In the genomic region with DNA sequence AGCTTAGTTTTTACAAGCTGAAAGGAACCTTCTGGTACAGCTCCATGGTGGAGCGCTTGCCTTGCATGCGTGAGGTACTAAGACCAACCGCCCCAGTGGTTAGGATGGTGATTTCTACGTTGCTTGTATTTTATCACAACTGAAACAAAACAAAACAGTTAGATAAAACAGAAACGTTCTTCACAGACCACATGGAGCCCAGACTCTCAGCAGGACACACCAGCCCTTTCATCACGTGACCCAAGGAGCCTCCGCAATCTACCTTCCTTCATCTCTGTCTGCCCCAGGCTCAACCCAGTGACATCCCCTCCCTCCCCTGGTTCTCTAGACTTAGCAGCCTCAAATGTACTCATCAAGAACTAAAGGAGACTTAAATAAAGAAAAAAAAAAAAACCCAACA, we compare ENCODE assay signal across 26 mouse cellular contexts. TPM values are rescaled to one million over a fixed set of nuclear protein-coding genes. Genes with fewer than 3 reads are reported as not detected.
A peak's percentile ranks its signal among the peaks of the same experiment; 100 is the strongest.
DNase-seq lines count a peak whose midpoint lies in the region; ATAC-seq lines count a peak whose summit lies in the region.
"Had no signal": no experiment of that assay in that cellular context is flagged by ENCODE, and none has a peak within 500 bp of the region (broad histone marks: within the 10 kb centered on the region; RNA-seq: fewer than 3 reads in every experiment).

No protein-coding gene starts in this region.

- peak overlapping the region; percentile 15 for H3K4me3 ChIP-seq in erythroblast, embryonic 14.5 days (replicated peaks)
- 0 out of 2 replicates have a peak overlapping the region, but pooled peaks have one; percentile 2 for H3K4me3 ChIP-seq in liver, embryonic 12.5 days
- H3K4me3 ChIP-seq in liver, embryonic 16.5 days (ENCODE audit: low read depth, low read length): no peak overlapping the region
- H3K4me3 ChIP-seq in neural tube, embryonic 15.5 days (replicated peaks): no peak overlapping the region
- no peak overlapping the region for H3K4me3 ChIP-seq in kidney, embryonic 15.5 days (replicated peaks)
- H3K4me3 ChIP-seq: embryonic facial prominence, embryonic 10.5 days; forebrain, embryonic 12.5 days; heart, embryonic 12.5 days; hindbrain, embryonic 10.5 days had no signal

- H3K27me3 ChIP-seq in erythroblast, embryonic 14.5 days (ENCODE audit: control insufficient read depth): no peaks in the 10 kb centered on the region
- H3K27me3 ChIP-seq in liver, embryonic 12.5 days (replicated peaks): no peaks in the 10 kb centered on the region
- H3K27me3 ChIP-seq in liver, embryonic 16.5 days (ENCODE audit: control insufficient read depth, insufficient read depth, low read depth, low read length): peaks cover 2% of the 10 kb centered on the region; the same call in 1 of the 2 replicates
- no peaks in the 10 kb centered on the region for H3K27me3 ChIP-seq in neural tube, embryonic 15.5 days (replicated peaks)
- H3K27me3 ChIP-seq in kidney, embryonic 15.5 days: peaks cover 12% of the 10 kb centered on the region
- H3K27me3 ChIP-seq: heart, embryonic 12.5 days had no signal

- H3K4me1 ChIP-seq in erythroblast, embryonic 14.5 days (ENCODE audit: control insufficient read depth): peaks cover 85% of the 10 kb centered on the region
- H3K4me1 ChIP-seq in liver, embryonic 12.5 days: peaks cover 80% of the 10 kb centered on the region
- peaks cover 53% of the 10 kb centered on the region for H3K4me1 ChIP-seq in liver, embryonic 16.5 days (ENCODE audit: control insufficient read depth, low read depth, low read length)
- H3K4me1 ChIP-seq in neural tube, embryonic 15.5 days: peaks cover 14% of the 10 kb centered on the region
- peaks cover 27% of the 10 kb centered on the region for H3K4me1 ChIP-seq in kidney, embryonic 15.5 days

- 18% methylated on average over 7 of the region's 7 CpGs for WGBS in liver, embryonic 12.5 days (ENCODE audit: insufficient replicate concordance)
- 19% methylated on average over 7 of the region's 7 CpGs for WGBS in liver, embryonic 16.5 days (ENCODE audit: insufficient replicate concordance)
- WGBS in neural tube, embryonic 15.5 days: 64% methylated on average over 7 of the region's 7 CpGs
- WGBS in kidney, embryonic 15.5 days: 63% methylated on average over 7 of the region's 7 CpGs

- ATAC-seq in erythroblast, adult 5-6 weeks (replicated peaks; ENCODE audit: low FRiP score, poor library complexity, severe bottlenecking): no peak
- peak; percentile 38; the same call in 1 of the 2 replicates for ATAC-seq in liver, embryonic 12.5 days
- ATAC-seq in liver, embryonic 16.5 days (ENCODE audit: low read depth): no peak
- ATAC-seq in neural tube, embryonic 15.5 days (ENCODE audit: low FRiP score): no peak
- ATAC-seq in kidney, embryonic 15.5 days (replicated peaks; ENCODE audit: low FRiP score): no peak
- ATAC-seq: forebrain, embryonic 16.5 days had no signal

- H3K9ac ChIP-seq in liver, embryonic 12.5 days: peak overlapping the region; percentile 34; the same call in 1 of the 2 replicates
- peak overlapping the region; percentile 13 for H3K9ac ChIP-seq in liver, embryonic 16.5 days (ENCODE audit: low read depth, low read length)
- no peak overlapping the region for H3K9ac ChIP-seq in neural tube, embryonic 15.5 days (replicated peaks)
- H3K9ac ChIP-seq in kidney, embryonic 15.5 days: no peak overlapping the region
- H3K9ac ChIP-seq: forebrain, embryonic 12.5 days; heart, embryonic 12.5 days; hindbrain, embryonic 14.5 days had no signal

- no peaks in the 10 kb centered on the region for H3K36me3 ChIP-seq in erythroblast, embryonic 14.5 days (ENCODE audit: control insufficient read depth)
- H3K36me3 ChIP-seq in liver, embryonic 12.5 days: no peaks in the 10 kb centered on the region
- H3K36me3 ChIP-seq in liver, embryonic 16.5 days (ENCODE audit: control insufficient read depth, insufficient read depth): no peaks in the 10 kb centered on the region
- H3K36me3 ChIP-seq in neural tube, embryonic 15.5 days: no peaks in the 10 kb centered on the region
- no peaks in the 10 kb centered on the region for H3K36me3 ChIP-seq in kidney, embryonic 15.5 days
- H3K36me3 ChIP-seq: embryonic facial prominence, embryonic 10.5 days; forebrain, embryonic 12.5 days; heart, embryonic 12.5 days; hindbrain, embryonic 10.5 days had no signal

- H3K4me2 ChIP-seq in liver, embryonic 12.5 days: peak overlapping the region; percentile 42
- peak overlapping the region; percentile 20; the same call in 1 of the 2 replicates for H3K4me2 ChIP-seq in liver, embryonic 16.5 days (ENCODE audit: low read depth, low read length)
- H3K4me2 ChIP-seq in neural tube, embryonic 15.5 days: no peak overlapping the region
- no peak overlapping the region for H3K4me2 ChIP-seq in kidney, embryonic 15.5 days
- H3K4me2 ChIP-seq: forebrain, embryonic 12.5 days; heart, embryonic 12.5 days; hindbrain, embryonic 14.5 days had no signal

- DNase-seq in cerebellum, adult 11 months: no peak
- DNase-seq in frontal cortex, postnatal 25 days (ENCODE audit: low spot score in 2 of 2): no peak
- DNase-seq: adrenal gland, adult 2 months; B cell, adult 2 months; cerebellum, adult 18-20 months; cerebellum, adult 9-11 months; cerebellum, postnatal 36 days; gastrocnemius, postnatal 14 days had no signal

- peak overlapping the region; percentile 84 for H3K27ac ChIP-seq in liver, embryonic 12.5 days
- H3K27ac ChIP-seq in liver, embryonic 16.5 days (ENCODE audit: low read length): peak overlapping the region; percentile 56
- no peak overlapping the region for H3K27ac ChIP-seq in neural tube, embryonic 15.5 days (replicated peaks)
- H3K27ac ChIP-seq in kidney, embryonic 15.5 days: no peak overlapping the region
- H3K27ac ChIP-seq: embryonic facial prominence, embryonic 10.5 days; forebrain, embryonic 12.5 days; hindbrain, embryonic 14.5 days had no signal

- no peaks in the 10 kb centered on the region for H3K9me3 ChIP-seq in erythroblast, embryonic 14.5 days (ENCODE audit: control insufficient read depth, low read length)
- H3K9me3 ChIP-seq in liver, embryonic 12.5 days (replicated peaks): no peaks in the 10 kb centered on the region
- H3K9me3 ChIP-seq in liver, embryonic 16.5 days (replicated peaks; ENCODE audit: control insufficient read depth, low read length): no peaks in the 10 kb centered on the region
- H3K9me3 ChIP-seq in neural tube, embryonic 15.5 days (replicated peaks): no peaks in the 10 kb centered on the region
- H3K9me3 ChIP-seq in kidney, embryonic 15.5 days (replicated peaks): no peaks in the 10 kb centered on the region
- H3K9me3 ChIP-seq: embryonic facial prominence, embryonic 10.5 days; forebrain, embryonic 12.5 days; heart, embryonic 12.5 days; hindbrain, embryonic 10.5 days had no signal

RNA-seq across cellular contexts. Expression of a gene that starts 3.7 kb away (rescaled TPM):
- polyA plus RNA-seq in erythroblast, embryonic 14.5 days (2012): 8.1 and 9.1 TPM in 2 replicates
- 10.6 and 24.0 TPM in 2 replicates for total RNA-seq in erythroblast, adult 5-6 weeks (2015; ENCODE audit: low replicate concordance)
- 1.2 and 4.0 TPM in 2 replicates for total RNA-seq in erythroblast, adult 5-6 weeks (2017; ENCODE audit: low replicate concordance)
- polyA plus RNA-seq in liver, embryonic 12.5 days (2016; fragmentation: Nextera tagmentation; extraction: Ambion mirVana): 38.3 and 39.8 TPM in 2 replicates
- 11.2 and 12.6 TPM in 2 replicates for polyA plus RNA-seq in liver, embryonic 16.5 days (2015; fragmentation: Nextera tagmentation; extraction: Ambion mirVana)
- polyA plus RNA-seq in neural tube, embryonic 15.5 days (2015; fragmentation: Nextera tagmentation; extraction: Ambion mirVana): 76.7 and 77.0 TPM in 2 replicates
- 11.2 and 13.5 TPM in 2 replicates for polyA plus RNA-seq in kidney, embryonic 15.5 days (2015; fragmentation: Nextera tagmentation; extraction: Ambion mirVana)

RNA-seq across cellular contexts. Expression of a gene that starts 8.3 kb away (rescaled TPM):
- polyA plus RNA-seq in erythroblast, embryonic 14.5 days (2012): 0.02 TPM in 1 of 2 replicates, not detected in the other
- total RNA-seq in erythroblast, adult 5-6 weeks (2015; ENCODE audit: low replicate concordance): not detected in 2 replicates
- 0.51 TPM in 1 of 2 replicates, not detected in the other for total RNA-seq in erythroblast, adult 5-6 weeks (2017; ENCODE audit: low replicate concordance)
- polyA plus RNA-seq in liver, embryonic 12.5 days (2016; fragmentation: Nextera tagmentation; extraction: Ambion mirVana): 33.0 and 34.9 TPM in 2 replicates
- 26.2 and 27.9 TPM in 2 replicates for polyA plus RNA-seq in liver, embryonic 16.5 days (2015; fragmentation: Nextera tagmentation; extraction: Ambion mirVana)
- polyA plus RNA-seq in neural tube, embryonic 15.5 days (2015; fragmentation: Nextera tagmentation; extraction: Ambion mirVana): not detected in 2 replicates
- polyA plus RNA-seq in kidney, embryonic 15.5 days (2015; fragmentation: Nextera tagmentation; extraction: Ambion mirVana): 0.30 and 0.49 TPM in 2 replicates
- total RNA-seq: adrenal gland, adult 2 months; gastrocnemius, adult 18-20 months; heart, adult 8-10 months; heart, postnatal 25 days had no signal
- polyA plus RNA-seq: adrenal gland, adult 2 months; brain, embryonic 14.5 days; embryonic facial prominence, embryonic 10.5 days; embryonic facial prominence, embryonic 14.5 days; forebrain, embryonic 12.5 days; forebrain, embryonic 16.5 days; gonadal fat pad, adult 2 months; hindbrain, embryonic 10.5 days; hindbrain, embryonic 14.5 days had no signal

RNA-seq across cellular contexts. Expression of a gene that starts 12.4 kb away (rescaled TPM):
- not detected in 2 replicates for polyA plus RNA-seq in erythroblast, embryonic 14.5 days (2012)
- total RNA-seq in erythroblast, adult 5-6 weeks (2015; ENCODE audit: low replicate concordance): not detected in 2 replicates
- 0.70 TPM in 1 of 2 replicates, not detected in the other for total RNA-seq in erythroblast, adult 5-6 weeks (2017; ENCODE audit: low replicate concordance)
- polyA plus RNA-seq in liver, embryonic 12.5 days (2016; fragmentation: Nextera tagmentation; extraction: Ambion mirVana): 11.5 and 12.4 TPM in 2 replicates
- 10.4 and 11.5 TPM in 2 replicates for polyA plus RNA-seq in liver, embryonic 16.5 days (2015; fragmentation: Nextera tagmentation; extraction: Ambion mirVana)
- polyA plus RNA-seq in neural tube, embryonic 15.5 days (2015; fragmentation: Nextera tagmentation; extraction: Ambion mirVana): 22.0 and 24.7 TPM in 2 replicates
- polyA plus RNA-seq in kidney, embryonic 15.5 days (2015; fragmentation: Nextera tagmentation; extraction: Ambion mirVana): 17.8 and 23.1 TPM in 2 replicates

RNA-seq across cellular contexts. Expression of a gene that starts 23.4 kb away (rescaled TPM):
- polyA plus RNA-seq in erythroblast, embryonic 14.5 days (2012): 9.7 and 10.3 TPM in 2 replicates
- 12.3 and 19.2 TPM in 2 replicates for total RNA-seq in erythroblast, adult 5-6 weeks (2015; ENCODE audit: low replicate concordance)
- total RNA-seq in erythroblast, adult 5-6 weeks (2017; ENCODE audit: low replicate concordance): 14.4 and 26.6 TPM in 2 replicates
- polyA plus RNA-seq in liver, embryonic 12.5 days (2016; fragmentation: Nextera tagmentation; extraction: Ambion mirVana): 22.5 and 23.4 TPM in 2 replicates
- 7.0 and 8.1 TPM in 2 replicates for polyA plus RNA-seq in liver, embryonic 16.5 days (2015; fragmentation: Nextera tagmentation; extraction: Ambion mirVana)
- 32.5 and 38.7 TPM in 2 replicates for polyA plus RNA-seq in neural tube, embryonic 15.5 days (2015; fragmentation: Nextera tagmentation; extraction: Ambion mirVana)
- polyA plus RNA-seq in kidney, embryonic 15.5 days (2015; fragmentation: Nextera tagmentation; extraction: Ambion mirVana): 29.2 TPM in 2 replicates

RNA-seq across cellular contexts. Expression of a gene that starts 29.3 kb away (rescaled TPM):
- polyA plus RNA-seq in erythroblast, embryonic 14.5 days (2012): 4.1 and 4.3 TPM in 2 replicates
- total RNA-seq in erythroblast, adult 5-6 weeks (2015; ENCODE audit: low replicate concordance): 44.6 and 56.8 TPM in 2 replicates
- total RNA-seq in erythroblast, adult 5-6 weeks (2017; ENCODE audit: low replicate concordance): 25.1 and 28.0 TPM in 2 replicates
- polyA plus RNA-seq in liver, embryonic 12.5 days (2016; fragmentation: Nextera tagmentation; extraction: Ambion mirVana): 110 TPM in 2 replicates
- polyA plus RNA-seq in liver, embryonic 16.5 days (2015; fragmentation: Nextera tagmentation; extraction: Ambion mirVana): 55.5 and 55.8 TPM in 2 replicates
- polyA plus RNA-seq in neural tube, embryonic 15.5 days (2015; fragmentation: Nextera tagmentation; extraction: Ambion mirVana): 51.8 and 85.1 TPM in 2 replicates
- 175 and 195 TPM in 2 replicates for polyA plus RNA-seq in kidney, embryonic 15.5 days (2015; fragmentation: Nextera tagmentation; extraction: Ambion mirVana)

Comparison
In these comparisons a context has a peak if more than half of its experiments do, and no peak if none do; other contexts are left out.
1. H3K4me3 ChIP-seq: peak in erythroblast, embryonic 14.5 days (single experiment) and liver, embryonic 12.5 days (single experiment); none in liver, embryonic 16.5 days (single experiment), neural tube, embryonic 15.5 days (single experiment) and kidney, embryonic 15.5 days (single experiment).
2. H3K27ac ChIP-seq: peak in liver, embryonic 12.5 days (single experiment) and liver, embryonic 16.5 days (single experiment); none in neural tube, embryonic 15.5 days (single experiment) and kidney, embryonic 15.5 days (single experiment).
3. H3K4me2 ChIP-seq: peak in liver, embryonic 12.5 days (single experiment) and liver, embryonic 16.5 days (single experiment); none in neural tube, embryonic 15.5 days (single experiment) and kidney, embryonic 15.5 days (single experiment).
4. H3K9ac ChIP-seq: peak in liver, embryonic 12.5 days (single experiment) and liver, embryonic 16.5 days (single experiment); none in neural tube, embryonic 15.5 days (single experiment) and kidney, embryonic 15.5 days (single experiment).
5. RNA of a gene that starts 8.3 kb away (polyA plus RNA-seq): 33.0 to 34.9 TPM in liver, embryonic 12.5 days and 26.2 to 27.9 TPM in liver, embryonic 16.5 days; 0.30 to 0.49 TPM in kidney, embryonic 15.5 days, 0.02 TPM in erythroblast, embryonic 14.5 days and not detected in neural tube, embryonic 15.5 days; every median in the first group is over 10 times any median in the second.
6. RNA of a gene that starts 12.4 kb away (polyA plus RNA-seq): 22.0 to 24.7 TPM in neural tube, embryonic 15.5 days, 17.8 to 23.1 TPM in kidney, embryonic 15.5 days, 10.4 to 11.5 TPM in liver, embryonic 16.5 days and 11.5 to 12.4 TPM in liver, embryonic 12.5 days; not detected in erythroblast, embryonic 14.5 days; every median in the first group is over 10 times any median in the second.